22 mouse cellular contexts compared by ENCODE assay signal in genomic region chr11:79281396-79281795, GRCm38 (mm10). TPM values are rescaled to one million over a fixed set of nuclear protein-coding genes. Genes with fewer than 3 reads are reported as not detected.
DNase-seq lines count a peak whose midpoint lies in the region; ATAC-seq and TF ChIP-seq lines count a peak whose summit lies in the region.
"Had no signal": no experiment of that assay in that cellular context is flagged by ENCODE, and none has a peak within 500 bp of the region (broad histone marks: within the 10 kb centered on the region; RNA-seq: fewer than 3 reads in every experiment).

No protein-coding gene starts in this region.

- no peak overlapping the region for H3K9ac ChIP-seq in liver, adult 2 months (ENCODE audit: low read depth, low read length)
- no peak overlapping the region for H3K9ac ChIP-seq in liver, embryonic 11.5 days (ENCODE audit: low read depth, low read length)
- no peak overlapping the region for H3K9ac ChIP-seq in heart, embryonic 12.5 days
- H3K9ac ChIP-seq in limb, embryonic 12.5 days (replicated peaks): no peak overlapping the region
- H3K9ac ChIP-seq: hindbrain, embryonic 12.5 days; liver, embryonic 13.5 days; midbrain, embryonic 12.5 days had no signal

- H3K79me2 ChIP-seq in liver, adult 2 months (ENCODE audit: control insufficient read depth, insufficient read depth, low read length): no peaks in the 10 kb centered on the region

- peaks cover 17% of the 10 kb centered on the region for H3K4me1 ChIP-seq in liver, adult 2 months (ENCODE audit: control insufficient read depth, insufficient read depth, low read length)
- H3K4me1 ChIP-seq in liver, embryonic 11.5 days (replicated peaks; ENCODE audit: control insufficient read depth, insufficient read depth, low read length): peaks cover 2% of the 10 kb centered on the region
- H3K4me1 ChIP-seq in heart, embryonic 12.5 days (replicated peaks): peaks cover 19% of the 10 kb centered on the region
- H3K4me1 ChIP-seq in limb, embryonic 12.5 days (replicated peaks): peaks cover 35% of the 10 kb centered on the region
- H3K4me1 ChIP-seq: forebrain, embryonic 10.5 days; midbrain, embryonic 12.5 days had no signal

- no peak for ATAC-seq in liver, embryonic 11.5 days (replicated peaks; ENCODE audit: low FRiP score)
- ATAC-seq in heart, embryonic 12.5 days (ENCODE audit: insufficient number of reproducible peaks, low FRiP score): no peak
- ATAC-seq in limb, embryonic 12.5 days (ENCODE audit: insufficient number of reproducible peaks, insufficient read depth, low FRiP score, low TSS enrichment, low read depth): no peak
- no peak for ATAC-seq in inflammation-experienced regulatory T-cells, adult 6 months
- ATAC-seq: Patski had no signal

- intact Hi-C loops in gastrocnemius, adult 2 months (cut with DNase I): no loop called here

- no peak overlapping the region for H3K27ac ChIP-seq in gastrocnemius, adult 2 months
- peak overlapping the region; percentile 97 for H3K27ac ChIP-seq in liver, adult 2 months (replicated peaks; ENCODE audit: insufficient read depth, low read depth, low read length)
- no peak overlapping the region for H3K27ac ChIP-seq in liver, embryonic 11.5 days (ENCODE audit: low read depth, low read length)
- H3K27ac ChIP-seq in heart, embryonic 12.5 days (ENCODE audit: poor library complexity, severe bottlenecking): 0 out of 2 replicates have a peak overlapping the region, but pooled peaks have one; percentile 25
- H3K27ac ChIP-seq in limb, embryonic 12.5 days: peak overlapping the region; percentile 96
- H3K27ac ChIP-seq: forebrain, embryonic 10.5 days; hindbrain, embryonic 12.5 days; left cerebral cortex, adult 2 months; liver, embryonic 13.5 days; macrophage; midbrain, embryonic 12.5 days had no signal

- TF ChIP-seq CTCF in gastrocnemius, adult 2 months (IDR thresholded peaks at IDR 0.05): no peak
- no peak for TF ChIP-seq CTCF in liver, adult 2 months (IDR thresholded peaks at IDR 0.05; ENCODE audit: low read depth, low read length)

- H3K4me3 ChIP-seq in gastrocnemius, adult 2 months: no peak overlapping the region
- no peak overlapping the region for H3K4me3 ChIP-seq in liver, adult 2 months (ENCODE audit: insufficient read depth, low read depth, low read length)
- H3K4me3 ChIP-seq in liver, embryonic 11.5 days (ENCODE audit: low read depth, low read length): no peak overlapping the region
- no peak overlapping the region for H3K4me3 ChIP-seq in heart, embryonic 12.5 days
- H3K4me3 ChIP-seq in limb, embryonic 12.5 days (replicated peaks): no peak overlapping the region
- H3K4me3 ChIP-seq: forebrain, embryonic 10.5 days; hindbrain, embryonic 12.5 days; left cerebral cortex, adult 2 months; liver, embryonic 13.5 days; midbrain, embryonic 12.5 days had no signal

- no peak for TF ChIP-seq POLR2A in liver, adult 2 months (IDR thresholded peaks at IDR 0.05; ENCODE audit: extremely low read depth, insufficient read depth, low read length)

- H3K4me2 ChIP-seq in liver, embryonic 11.5 days: no peak overlapping the region
- no peak overlapping the region for H3K4me2 ChIP-seq in heart, embryonic 12.5 days
- H3K4me2 ChIP-seq in limb, embryonic 12.5 days: no peak overlapping the region
- H3K4me2 ChIP-seq: hindbrain, embryonic 12.5 days; liver, embryonic 13.5 days; midbrain, embryonic 12.5 days had no signal

- H3K36me3 ChIP-seq in liver, adult 2 months (ENCODE audit: control insufficient read depth, insufficient read depth, low read length): no peaks in the 10 kb centered on the region
- no peaks in the 10 kb centered on the region for H3K36me3 ChIP-seq in liver, embryonic 11.5 days (ENCODE audit: control insufficient read depth, insufficient read depth, low read length)
- no peaks in the 10 kb centered on the region for H3K36me3 ChIP-seq in heart, embryonic 12.5 days
- no peaks in the 10 kb centered on the region for H3K36me3 ChIP-seq in limb, embryonic 12.5 days
- H3K36me3 ChIP-seq: forebrain, embryonic 10.5 days; hindbrain, embryonic 12.5 days; liver, embryonic 13.5 days; midbrain, embryonic 12.5 days had no signal

- peak; percentile 70 for DNase-seq in gastrocnemius, adult 2 months
- no peak for DNase-seq in gastrocnemius, postnatal 4 days (ENCODE audit: low spot score in 2 of 2)
- DNase-seq in liver, adult 2 months (ENCODE audit: extremely low read depth, low read depth, low spot score): peak; percentile 100
- DNase-seq in liver, embryonic 11.5 days (ENCODE audit: low spot score): no peak
- no peak for DNase-seq in right cerebral cortex, adult 2 months (ENCODE audit: low spot score in 2 of 2)
- DNase-seq: cerebellum, adult 9-10 months; kidney, adult 2 months; liver, embryonic 13.5 days; right cerebral cortex, postnatal 25 days; thymus, adult 18-20 months had no signal

- H3K27me3 ChIP-seq in liver, adult 2 months (ENCODE audit: control insufficient read depth, insufficient read depth, low read length): no peaks in the 10 kb centered on the region
- H3K27me3 ChIP-seq in liver, embryonic 11.5 days (replicated peaks; ENCODE audit: control insufficient read depth, insufficient read depth, low read length): no peaks in the 10 kb centered on the region
- no peaks in the 10 kb centered on the region for H3K27me3 ChIP-seq in heart, embryonic 12.5 days (replicated peaks)
- H3K27me3 ChIP-seq in limb, embryonic 12.5 days: no peaks in the 10 kb centered on the region
- H3K27me3 ChIP-seq: hindbrain, embryonic 12.5 days; liver, embryonic 13.5 days; midbrain, embryonic 12.5 days; Patski had no signal

- 12% methylated on average over 5 of the region's 5 CpGs for WGBS in liver, adult 2 months
- 64% methylated on average over 5 of the region's 5 CpGs for WGBS in liver, embryonic 11.5 days
- 29% methylated on average over 5 of the region's 5 CpGs for WGBS in heart, embryonic 12.5 days
- WGBS in limb, embryonic 12.5 days: 56% methylated on average over 5 of the region's 5 CpGs

- H3K9me3 ChIP-seq in liver, embryonic 11.5 days (ENCODE audit: control insufficient read depth, low read length): no peaks in the 10 kb centered on the region; the same call in 1 of the 2 replicates
- peaks cover 9% of the 10 kb centered on the region for H3K9me3 ChIP-seq in heart, embryonic 12.5 days (replicated peaks)
- peaks cover 8% of the 10 kb centered on the region; the same call in 1 of the 2 replicates for H3K9me3 ChIP-seq in limb, embryonic 12.5 days
- H3K9me3 ChIP-seq: forebrain, embryonic 10.5 days; hindbrain, embryonic 12.5 days; liver, embryonic 13.5 days; midbrain, embryonic 12.5 days had no signal

RNA-seq across cellular contexts. Expression of gene Gm9964, which starts 15.3 kb away (rescaled TPM):
- not detected for total RNA-seq in gastrocnemius, adult 2 months (2021)
- total RNA-seq in gastrocnemius, postnatal 4 days (2021): not detected
- total RNA-seq in liver, adult 2 months (2014; rRNA removed): not detected in 2 replicates
- polyA plus RNA-seq in liver, adult 2 months (2012; rRNA removed): not detected in 2 replicates
- polyA plus RNA-seq in liver, embryonic 11.5 days (2014; fragmentation: Nextera tagmentation; extraction: Ambion mirVana): not detected in 2 replicates
- not detected in 2 replicates for polyA plus RNA-seq in heart, embryonic 12.5 days (2016; fragmentation: Nextera tagmentation; extraction: Ambion mirVana)
- not detected in 2 replicates for polyA plus RNA-seq in limb, embryonic 12.5 days (2016; fragmentation: Nextera tagmentation; extraction: Ambion mirVana)
- polyA plus RNA-seq in inflammation-experienced regulatory T-cells, adult 6 months (2017; shearing (Covaris generic)): not detected
- polyA plus RNA-seq: embryonic facial prominence, embryonic 14.5 days; forebrain, embryonic 10.5 days; frontal cortex, adult 2 months; gonadal fat pad, adult 2 months; hindbrain, embryonic 12.5 days; kidney, adult 2 months; liver, embryonic 13.5 days; macrophage; midbrain, embryonic 12.5 days; Patski had no signal

RNA-seq across cellular contexts. Expression of gene Wsb1, which starts 26.9 kb away (rescaled TPM):
- 10 to 100 TPM in 1 of 2 experiments, 1 to 10 TPM in 1; 7.2 to 14.3 TPM for total RNA-seq in gastrocnemius, adult 2 months (2021)
- total RNA-seq in gastrocnemius, postnatal 4 days (2021): 10 to 100 TPM; 66.9 to 68.6 TPM
- 20.6 and 29.9 TPM in 2 replicates for total RNA-seq in liver, adult 2 months (2014; rRNA removed)
- polyA plus RNA-seq in liver, adult 2 months (2012; rRNA removed): 20.2 and 23.4 TPM in 2 replicates
- 114 and 123 TPM in 2 replicates for polyA plus RNA-seq in liver, embryonic 11.5 days (2014; fragmentation: Nextera tagmentation; extraction: Ambion mirVana)
- 222 and 233 TPM in 2 replicates for polyA plus RNA-seq in heart, embryonic 12.5 days (2016; fragmentation: Nextera tagmentation; extraction: Ambion mirVana)
- polyA plus RNA-seq in limb, embryonic 12.5 days (2016; fragmentation: Nextera tagmentation; extraction: Ambion mirVana): 446 and 475 TPM in 2 replicates
- polyA plus RNA-seq in inflammation-experienced regulatory T-cells, adult 6 months (2017; shearing (Covaris generic)): 100 to 1,000 TPM in 1 of 3 experiments, 10 to 100 TPM in 2; 76.6 to 101 (median 89.4) TPM

RNA-seq across cellular contexts. Expression of gene Nf1, which starts 58.1 kb away (rescaled TPM):
- 10 to 100 TPM; 18.2 to 23.5 TPM for total RNA-seq in gastrocnemius, adult 2 months (2021)
- total RNA-seq in gastrocnemius, postnatal 4 days (2021): 10 to 100 TPM; 46.6 to 49.1 TPM
- 21.1 and 25.0 TPM in 2 replicates for total RNA-seq in liver, adult 2 months (2014; rRNA removed)
- polyA plus RNA-seq in liver, adult 2 months (2012; rRNA removed): 3.6 and 5.5 TPM in 2 replicates
- 4.9 TPM in 2 replicates for polyA plus RNA-seq in liver, embryonic 11.5 days (2014; fragmentation: Nextera tagmentation; extraction: Ambion mirVana)
- 5.6 and 6.6 TPM in 2 replicates for polyA plus RNA-seq in heart, embryonic 12.5 days (2016; fragmentation: Nextera tagmentation; extraction: Ambion mirVana)
- 7.9 and 9.3 TPM in 2 replicates for polyA plus RNA-seq in limb, embryonic 12.5 days (2016; fragmentation: Nextera tagmentation; extraction: Ambion mirVana)
- 1 to 10 TPM; 2.0 to 2.7 (median 2.4) TPM for polyA plus RNA-seq in inflammation-experienced regulatory T-cells, adult 6 months (2017; shearing (Covaris generic))

Comparison
In these comparisons a context has a peak if more than half of its experiments do, and no peak if none do; other contexts are left out.
1. DNase-seq: peak in gastrocnemius, adult 2 months (single experiment) and liver, adult 2 months (single experiment); none in gastrocnemius, postnatal 4 days (0 of 2), liver, embryonic 11.5 days (single experiment) and right cerebral cortex, adult 2 months (0 of 2).
2. H3K27ac ChIP-seq: peak in liver, adult 2 months (single experiment), heart, embryonic 12.5 days (single experiment) and limb, embryonic 12.5 days (single experiment); none in gastrocnemius, adult 2 months (single experiment) and liver, embryonic 11.5 days (single experiment).